Mouse (Mus musculus) ES-Bruce4 (cell line): Measurements from ENCODE around the gene Gm36864. TPM values are rescaled to one million over a fixed set of nuclear protein-coding genes. Genes with fewer than 3 reads are reported as not detected.
"Not testable (repeated sequence)": the region's sequence is repeated elsewhere in the genome, so short reads cannot be mapped to it uniquely, and the experiment has no call there.

Experiments used
- H3K27ac ChIP-seq: 2 replicates; pipeline ENCODE4 v1.5.1; 2012; ENCODE audit warnings: low read length, inconsistent platforms; ENCODE audit not compliant: insufficient read depth
- H3K27me3 ChIP-seq: 2 replicates; pipeline ENCODE4 v1.6.1; 2012; ENCODE audit warnings: mild to moderate bottlenecking, low read length, inconsistent platforms; ENCODE audit not compliant: control insufficient read depth, poor library complexity, insufficient read depth, severe bottlenecking
- H3K36me3 ChIP-seq: 2 replicates; pipeline ENCODE4 v1.6.1; 2012; ENCODE audit warnings: inconsistent platforms, mild to moderate bottlenecking, low read length, moderate library complexity; ENCODE audit not compliant: control insufficient read depth, poor library complexity, insufficient read depth, severe bottlenecking
- H3K4me1 ChIP-seq: one replicate; pipeline ENCODE4 v1.8.1; 2011; ENCODE audit warnings: low read length; ENCODE audit not compliant: control insufficient read depth, insufficient read depth
- H3K4me3 ChIP-seq: 2 replicates; pipeline ENCODE4 v1.5.1; 2011; ENCODE audit warnings: low read depth, mild to moderate bottlenecking, low read length
- H3K9ac ChIP-seq: 2 replicates; pipeline ENCODE4 v1.6.1; 2012; ENCODE audit warnings: low read depth, mild to moderate bottlenecking, inconsistent platforms; ENCODE audit not compliant: poor library complexity, severe bottlenecking
- H3K9me3 ChIP-seq: replicated peaks from 2 replicates; pipeline ENCODE4 v1.6.1; 2012; ENCODE audit warnings: mild to moderate bottlenecking, low read length, inconsistent platforms; ENCODE audit not compliant: control insufficient read depth, poor library complexity, insufficient read depth, severe bottlenecking
- CTCF ChIP-seq: IDR thresholded peaks from one replicate; pipeline ENCODE4 v1.8.1; 2011; ENCODE audit warnings: low read depth, low read length
- EP300 ChIP-seq: IDR thresholded peaks from 2 replicates; pipeline ENCODE4 v1.6.1; 2011; ENCODE audit warnings: low read depth, low read length; ENCODE audit not compliant: insufficient read depth
- POLR2A ChIP-seq: IDR thresholded peaks from one replicate; pipeline ENCODE4 v1.8.1; 2011; ENCODE audit warnings: low read length; ENCODE audit not compliant: insufficient read depth
- polyA plus RNA-seq: library from polyadenylated mRNA; stranded (reverse); fragments of >200 nt; gene quantifications from 2 replicates; pipeline ENCODE4 v1.2.4, GENCODE M21; 2011; ENCODE audit warnings: low read depth; ENCODE audit not compliant: missing spikeins, insufficient read depth, insufficient read length

Gm36864 gene
- polyA plus RNA-seq, 1 experiment = not detected

- H3K27ac ChIP-seq = no peak overlapping the region
- no peak overlapping the region for H3K9ac ChIP-seq
- H3K9me3 ChIP-seq = no peaks in the 10 kb centered on the region
- no peak overlapping the region for H3K4me3 ChIP-seq
- TF ChIP-seq POLR2A (no peak), CTCF (no peak), EP300 (no peak)
- peaks cover 16% of the 10 kb centered on the region for H3K36me3 ChIP-seq
- no peaks in the 10 kb centered on the region for H3K4me1 ChIP-seq
- H3K27me3 ChIP-seq = no peaks in the 10 kb centered on the region
Measured at GRCm38 (mm10) chr7:44244080-44244479, 8.1 kb downstream of the Gm36864 start.

DNA sequence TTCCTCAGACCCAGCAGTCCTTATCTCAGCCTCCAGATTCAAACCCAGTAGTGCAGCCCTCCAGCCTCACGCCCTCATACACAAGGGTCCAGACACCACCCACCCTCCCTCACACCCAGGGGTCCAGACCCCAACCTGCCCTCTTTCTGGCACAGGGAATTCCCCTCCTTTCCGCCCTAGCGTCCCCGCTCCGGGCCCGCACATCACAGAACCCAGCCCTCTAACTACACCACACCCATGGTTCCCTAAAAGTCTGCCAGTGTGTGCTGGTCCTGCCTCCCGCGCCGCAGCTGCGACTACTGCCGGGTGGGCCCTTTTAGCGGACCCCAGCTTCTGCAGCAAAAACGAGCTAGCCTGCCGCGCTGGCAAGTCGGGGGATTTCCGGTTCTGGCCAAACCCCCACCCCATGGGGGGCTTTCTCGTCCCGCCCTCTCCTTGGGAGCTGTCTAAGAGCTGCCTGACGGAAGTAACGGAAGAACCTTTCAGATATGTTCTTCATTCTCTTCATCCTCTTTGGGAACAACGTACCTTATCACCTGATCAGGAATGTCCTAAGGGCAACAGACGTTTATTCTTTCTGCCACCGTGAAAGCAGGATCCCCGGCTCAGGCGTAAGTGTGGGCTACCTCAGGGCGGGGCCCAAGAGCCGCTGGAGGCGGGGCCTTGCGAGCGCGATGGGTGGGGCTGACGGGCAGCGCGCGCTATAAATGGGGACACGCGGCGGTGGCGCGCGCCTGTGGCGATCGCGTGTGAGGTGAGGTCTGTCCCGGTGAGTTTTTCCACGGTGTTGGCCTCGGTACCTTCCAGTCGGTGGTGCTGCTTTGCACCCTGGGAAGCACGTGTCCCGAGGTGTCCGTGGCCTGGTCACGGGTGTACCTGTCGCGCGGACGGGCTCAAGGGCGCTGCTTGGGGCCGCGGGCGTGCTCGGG is 10.3 kb downstream of the Gm36864 start, which contains the start of the genes 1700028J19Rik and 2410002F23Rik:
Gene 1700028J19Rik, minus strand, starts transcription at position 641 of the 929 bp plus-strand sequence.
Gene 2410002F23Rik, plus strand, starts transcription at position 668 of the 929 bp plus-strand sequence.
- H3K36me3 ChIP-seq = peaks cover 35% of the 10 kb centered on the region
- no peaks in the 10 kb centered on the region for H3K27me3 ChIP-seq
- TF ChIP-seq POLR2A = peak; percentile 99
- no peak for TF ChIP-seq EP300
- peak within 1 kb of the TSS; percentile 31 for H3K27ac ChIP-seq
- H3K9me3 ChIP-seq = no peaks in the 10 kb centered on the region
- peak within 1 kb of the TSS; percentile 65 for H3K9ac ChIP-seq
- H3K4me3 ChIP-seq = peak within 1 kb of the TSS; percentile 72
- no peaks in the 10 kb centered on the region for H3K4me1 ChIP-seq

GRCm38 (mm10) chr7:44246984-44247470 is 11.1 kb downstream of the Gm36864 start:
- H3K9me3 ChIP-seq = no peaks in the 10 kb centered on the region
- H3K27me3 ChIP-seq = no peaks in the 10 kb centered on the region
- peak overlapping the region; percentile 72 for H3K4me3 ChIP-seq
- peak overlapping the region; percentile 3; the same call in 1 of the 2 replicates for H3K27ac ChIP-seq
- peaks cover 39% of the 10 kb centered on the region for H3K36me3 ChIP-seq
- TF ChIP-seq EP300 (no peak), POLR2A (no peak), CTCF (no peak)
- peak overlapping the region; percentile 65 for H3K9ac ChIP-seq
- no peaks in the 10 kb centered on the region for H3K4me1 ChIP-seq

- Histone ChIP-seq H3K9ac (peak overlapping the region; percentile 65), H3K4me3 (no peak overlapping the region), H3K9me3 (no peaks in the 10 kb centered on the region), H3K27ac (no peak overlapping the region), H3K27me3 (no peaks in the 10 kb centered on the region), H3K36me3 (peaks cover 43% of the 10 kb centered on the region), H3K4me1 (no peaks in the 10 kb centered on the region)
- TF ChIP-seq CTCF (no peak), EP300 (no peak), POLR2A (no peak)
Measured at GRCm38 (mm10) chr7:44247971-44248370, 12.0 kb downstream of the Gm36864 start.

DNA sequence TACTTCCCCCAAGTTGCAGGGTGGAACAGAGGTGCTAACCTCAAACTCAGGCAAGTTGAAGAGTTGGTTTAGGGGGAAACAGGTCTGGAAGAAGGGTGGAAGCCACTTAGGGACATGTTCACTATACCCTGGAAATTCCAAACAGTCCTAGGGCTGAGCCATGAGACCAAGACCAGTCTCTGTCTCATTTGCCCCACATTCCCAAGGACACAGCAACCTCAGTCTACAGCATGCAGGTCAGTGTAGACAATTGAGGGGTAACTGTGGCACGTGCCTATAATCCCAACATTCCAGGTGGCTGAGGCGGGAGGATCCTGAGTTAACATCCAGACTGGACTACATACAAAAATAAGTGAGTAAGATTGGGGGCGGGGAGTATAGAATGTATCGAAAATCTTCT is 13.3 kb downstream of the Gm36864 start:
- H3K36me3 ChIP-seq = peaks cover 43% of the 10 kb centered on the region
- no peak overlapping the region for H3K4me3 ChIP-seq

DNA sequence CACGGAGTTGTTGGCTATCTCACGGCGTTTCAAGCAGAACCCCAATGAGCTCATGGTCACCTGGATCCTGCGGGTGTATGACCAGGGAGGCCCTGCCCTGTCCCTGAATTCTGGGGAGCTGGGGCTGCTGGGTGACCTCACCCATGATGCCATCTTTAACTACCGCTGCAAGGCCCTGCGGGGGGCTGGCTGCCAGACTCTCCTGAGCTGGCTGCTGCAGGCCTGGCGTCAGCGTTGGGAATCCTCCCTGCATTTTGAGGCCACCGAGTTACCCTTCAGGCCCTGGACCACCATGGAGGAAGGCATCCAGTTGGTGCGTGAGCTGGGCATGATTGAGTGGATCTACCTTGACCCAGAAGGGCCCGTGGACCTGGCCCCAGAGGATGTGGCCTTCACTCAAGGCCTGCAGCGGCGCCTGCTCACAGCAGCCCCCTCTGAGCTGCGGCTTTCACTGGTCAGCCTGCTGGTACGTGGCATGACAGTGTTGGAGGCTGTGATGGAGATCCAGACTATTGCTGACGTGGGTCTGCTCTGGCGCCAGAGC is 14.8 kb downstream of the Gm36864 start:
- H3K27ac ChIP-seq, H3K9ac ChIP-seq, H3K4me1 ChIP-seq, H3K4me3 ChIP-seq, H3K27me3 ChIP-seq, H3K9me3 ChIP-seq: not testable (repeated sequence)
- H3K36me3 ChIP-seq = peaks cover 43% of the 10 kb centered on the region

More for the DNA sequence above, 13.3 kb downstream of the Gm36864 start:
- no peaks in the 10 kb centered on the region for H3K4me1 ChIP-seq
- H3K27me3 ChIP-seq = no peaks in the 10 kb centered on the region
- TF ChIP-seq EP300 (no peak), CTCF (no peak), POLR2A (no peak)
- H3K27ac ChIP-seq = no peak overlapping the region
- H3K9ac ChIP-seq = no peak overlapping the region
- no peaks in the 10 kb centered on the region for H3K9me3 ChIP-seq
